ENCODE assay signal across 8 mouse cellular contexts in the genomic region with DNA sequence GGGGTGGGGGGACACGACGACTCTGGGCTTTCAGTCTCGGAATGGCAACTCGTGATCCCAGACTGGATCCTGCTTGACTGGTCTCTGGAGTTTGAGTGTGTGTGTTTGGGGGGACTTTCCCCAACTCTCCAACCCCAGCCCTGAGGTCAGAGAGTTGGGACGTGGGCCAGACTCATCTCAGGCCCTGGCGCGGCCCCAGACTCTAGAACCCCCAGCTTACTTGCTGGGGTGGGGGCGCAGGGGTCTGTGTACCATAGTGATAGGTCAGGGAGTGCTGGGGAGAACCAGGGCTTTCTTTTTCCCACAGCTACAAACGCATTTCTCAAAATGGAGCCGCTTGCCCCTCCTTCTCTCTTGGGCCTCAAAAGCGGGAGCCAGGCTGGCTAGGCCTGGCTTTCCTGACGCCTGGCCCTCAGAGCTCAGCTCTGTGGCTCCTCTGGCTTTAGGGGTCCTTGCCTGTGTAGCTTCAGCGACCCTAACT. TPM values are rescaled to one million over a fixed set of nuclear protein-coding genes. Genes with fewer than 3 reads are reported as not detected.
DNase-seq lines count a peak whose midpoint lies in the region; ATAC-seq lines count a peak whose summit lies in the region.

No protein-coding gene starts in this region.

- DNase-seq in cerebellum, adult 11 months: peak; percentile 56
- DNase-seq in cerebellum, postnatal 4 days (ENCODE audit: low spot score in 2 of 2): no peak
- DNase-seq in cerebellum, adult 9-10 months: peak; percentile 75
- DNase-seq in kidney, postnatal 25 days: peak; percentile 35 to 62
- DNase-seq in gastrocnemius, postnatal 25 days: no peak
- DNase-seq in right cerebral cortex, postnatal 14 days: no peak

- no peak for ATAC-seq in heart, embryonic 12.5 days (ENCODE audit: insufficient number of reproducible peaks, low FRiP score)
- ATAC-seq in midbrain, embryonic 15.5 days (replicated peaks): peak; percentile 12

- H3K4me3 ChIP-seq in heart, embryonic 12.5 days: peak overlapping the region; percentile 78
- H3K4me3 ChIP-seq in midbrain, embryonic 15.5 days: peak overlapping the region; percentile 74

- peak overlapping the region; percentile 100 for H3K27ac ChIP-seq in heart, embryonic 12.5 days (ENCODE audit: poor library complexity, severe bottlenecking)
- peak overlapping the region; percentile 93 for H3K27ac ChIP-seq in midbrain, embryonic 15.5 days

- peak overlapping the region; percentile 98 for H3K4me2 ChIP-seq in heart, embryonic 12.5 days
- H3K4me2 ChIP-seq in midbrain, embryonic 15.5 days: peak overlapping the region; percentile 87

- no peaks in the 10 kb centered on the region for H3K27me3 ChIP-seq in heart, embryonic 12.5 days (replicated peaks)
- H3K27me3 ChIP-seq in midbrain, embryonic 15.5 days (replicated peaks): 0 out of 2 replicates have a peak, but pooled peaks cover 3% of the 10 kb centered on the region

- peak overlapping the region; percentile 97 for H3K9ac ChIP-seq in heart, embryonic 12.5 days
- peak overlapping the region; percentile 65 for H3K9ac ChIP-seq in midbrain, embryonic 15.5 days

- peaks cover 27% of the 10 kb centered on the region for H3K36me3 ChIP-seq in heart, embryonic 12.5 days
- H3K36me3 ChIP-seq in midbrain, embryonic 15.5 days (replicated peaks): no peaks in the 10 kb centered on the region

- H3K4me1 ChIP-seq in heart, embryonic 12.5 days (replicated peaks): peaks cover 51% of the 10 kb centered on the region
- peaks cover 53% of the 10 kb centered on the region for H3K4me1 ChIP-seq in midbrain, embryonic 15.5 days

- WGBS in heart, embryonic 12.5 days: under 1% methylated on average over 13 of the region's 13 CpGs
- WGBS in midbrain, embryonic 15.5 days: 0% methylated on average over 13 of the region's 13 CpGs

- H3K9me3 ChIP-seq in heart, embryonic 12.5 days (replicated peaks): no peaks in the 10 kb centered on the region
- no peaks in the 10 kb centered on the region for H3K9me3 ChIP-seq in midbrain, embryonic 15.5 days

RNA-seq across cellular contexts. Expression of gene Lzts2, which starts 4.2 kb away (rescaled TPM):
- 58.3 and 58.5 TPM in 2 replicates for polyA plus RNA-seq in heart, embryonic 12.5 days (2016; fragmentation: Nextera tagmentation; extraction: Ambion mirVana)
- 25.2 and 28.6 TPM in 2 replicates for polyA plus RNA-seq in midbrain, embryonic 15.5 days (2015; fragmentation: Nextera tagmentation; extraction: Ambion mirVana)
- total RNA-seq in gastrocnemius, postnatal 25 days (2021): 10 to 100 TPM; 19.2 to 22.9 TPM

RNA-seq across cellular contexts. Expression of gene Mrpl43, which starts 12.1 kb away (rescaled TPM):
- polyA plus RNA-seq in heart, embryonic 12.5 days (2016; fragmentation: Nextera tagmentation; extraction: Ambion mirVana): 60.1 and 66.8 TPM in 2 replicates
- 86.9 and 88.0 TPM in 2 replicates for polyA plus RNA-seq in midbrain, embryonic 15.5 days (2015; fragmentation: Nextera tagmentation; extraction: Ambion mirVana)
- 10 to 100 TPM; 32.8 to 36.4 TPM for total RNA-seq in gastrocnemius, postnatal 25 days (2021)

RNA-seq across cellular contexts. Expression of gene Twnk, which starts 12.9 kb away (rescaled TPM):
- polyA plus RNA-seq in heart, embryonic 12.5 days (2016; fragmentation: Nextera tagmentation; extraction: Ambion mirVana): 19.2 and 19.5 TPM in 2 replicates
- 15.9 and 17.2 TPM in 2 replicates for polyA plus RNA-seq in midbrain, embryonic 15.5 days (2015; fragmentation: Nextera tagmentation; extraction: Ambion mirVana)
- total RNA-seq in gastrocnemius, postnatal 25 days (2021): 10 to 100 TPM; 16.2 to 16.6 TPM

RNA-seq across cellular contexts. Expression of gene Pdzd7, which starts 27.1 kb away (rescaled TPM):
- 0.09 and 0.18 TPM in 2 replicates for polyA plus RNA-seq in heart, embryonic 12.5 days (2016; fragmentation: Nextera tagmentation; extraction: Ambion mirVana)
- 3.2 and 4.1 TPM in 2 replicates for polyA plus RNA-seq in midbrain, embryonic 15.5 days (2015; fragmentation: Nextera tagmentation; extraction: Ambion mirVana)
- 1 to 10 TPM; 5.4 to 5.9 TPM for total RNA-seq in gastrocnemius, postnatal 25 days (2021)

RNA-seq across cellular contexts. Expression of gene Sfxn3, which starts 28.9 kb away (rescaled TPM):
- 20.4 and 21.3 TPM in 2 replicates for polyA plus RNA-seq in heart, embryonic 12.5 days (2016; fragmentation: Nextera tagmentation; extraction: Ambion mirVana)
- polyA plus RNA-seq in midbrain, embryonic 15.5 days (2015; fragmentation: Nextera tagmentation; extraction: Ambion mirVana): 89.6 and 97.2 TPM in 2 replicates
- 10 to 100 TPM; 20.7 to 22.5 TPM for total RNA-seq in gastrocnemius, postnatal 25 days (2021)

Comparison
In these comparisons a context has a peak if more than half of its experiments do, and no peak if none do; other contexts are left out.
1. DNase-seq: peak in cerebellum, adult 11 months (single experiment), cerebellum, adult 9-10 months (single experiment) and kidney, postnatal 25 days (2 of 2); none in cerebellum, postnatal 4 days (0 of 2), gastrocnemius, postnatal 25 days (single experiment) and right cerebral cortex, postnatal 14 days (single experiment).